Mouse (Mus musculus) embryonic fibroblast, embryonic 13.5 days (primary cell): ENCODE measurements at regions not wholly inside any gene's neighbourhood (a gene's known extent, or its start where the extent isn't known, plus 50 kb on each side); places are given as distances from the start of the nearest gene placed in this dataset.

ENCODE experiments used
- CTCF ChIP-seq: IDR thresholded peaks from 2 replicates; pipeline ENCODE4 v1.5.1; 2011; ENCODE audit warnings: mild to moderate bottlenecking, control low read depth, low read length, moderate library complexity, borderline replicate concordance; ENCODE audit not compliant: insufficient read depth
- POLR2A ChIP-seq: IDR thresholded peaks from 2 replicates; pipeline ENCODE4 v1.6.1; 2011; ENCODE audit warnings: low read depth, mild to moderate bottlenecking, control low read depth, low read length, moderate library complexity

DNA sequence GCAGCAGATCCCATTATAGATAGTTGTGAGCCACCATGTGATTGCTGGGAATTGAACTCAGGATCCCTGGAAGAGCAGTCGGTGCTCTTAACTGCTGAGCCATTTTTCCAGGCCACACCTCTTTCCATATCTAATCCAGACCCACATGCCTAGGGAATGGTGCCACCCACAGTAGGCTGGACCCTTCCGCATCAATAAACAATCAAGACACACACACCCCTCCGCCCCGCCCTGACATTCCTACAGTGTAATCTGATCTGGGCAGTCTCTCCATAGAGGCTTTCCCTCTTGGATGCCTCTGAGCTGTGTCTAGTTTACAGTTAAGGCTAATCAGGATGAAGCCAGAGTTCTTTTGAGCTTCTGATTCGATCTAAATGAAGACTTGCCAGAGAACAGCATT, 248.8 kb downstream of the Ajap1 start:
- TF ChIP-seq CTCF (no peak), POLR2A (no peak)
